Mouse (Mus musculus) liver, embryonic 13.5 days (tissue): ENCODE data around the gene Kcnq5. TPM values are rescaled to one million over a fixed set of nuclear protein-coding genes. Genes with fewer than 3 reads are reported as not detected.
"Not testable (repeated sequence)": the region's sequence is repeated elsewhere in the genome, so short reads cannot be mapped to it uniquely, and the experiment has no call there.

Experiments used
- ATAC-seq: fragments of 200-750 bp; cut with Nextera tagmentation; 2 replicates; pipeline ENCODE4 v1.8.0; 2017; ENCODE audit warnings: low read depth, mild to moderate bottlenecking, moderate number of reproducible peaks, moderate library complexity
- DNase-seq: peaks from one replicate; pipeline ENCODE4 v3.0.0; 2022
- H3K27ac ChIP-seq: fragments of 300-500 bp; sonication (generic); 2 replicates; pipeline ENCODE4 v1.5.1; 2015; ENCODE audit warnings: moderate library complexity, mild to moderate bottlenecking, inconsistent platforms
- H3K27me3 ChIP-seq: fragments of 300-500 bp; sonication (generic); 2 replicates; pipeline ENCODE4 v1.6.1; 2015; ENCODE audit warnings: mild to moderate bottlenecking, inconsistent platforms
- H3K36me3 ChIP-seq: fragments of 300-500 bp; sonication (generic); 2 replicates; pipeline ENCODE4 v1.6.1; 2015; ENCODE audit warnings: mild to moderate bottlenecking, inconsistent platforms
- H3K4me1 ChIP-seq: fragments of 300-500 bp; sonication (generic); replicated peaks from 2 replicates; pipeline ENCODE4 v1.6.1; 2015; ENCODE audit warnings: inconsistent platforms
- H3K4me2 ChIP-seq: fragments of 300-500 bp; sonication (generic); 2 replicates; pipeline ENCODE4 v1.6.1; 2015; ENCODE audit warnings: inconsistent platforms, mild to moderate bottlenecking, moderate library complexity
- H3K4me3 ChIP-seq: fragments of 300-500 bp; sonication (generic); replicated peaks from 2 replicates; pipeline ENCODE4 v1.5.1; 2015; ENCODE audit warnings: mild to moderate bottlenecking, inconsistent platforms
- H3K9ac ChIP-seq: fragments of 300-500 bp; sonication (generic); 2 replicates; pipeline ENCODE4 v1.6.1; 2015; ENCODE audit warnings: mild to moderate bottlenecking, inconsistent platforms
- H3K9me3 ChIP-seq: fragments of 300-500 bp; sonication (generic); replicated peaks from 2 replicates; pipeline ENCODE4 v1.6.1; 2016; ENCODE audit warnings: inconsistent platforms
- WGBS: fragments of 180-500 bp; shearing (Covaris S2); methylation state at CpG from one replicate; pipeline ENCODE4 v1.1.7; 2015; ENCODE audit not compliant: insufficient replicate concordance; 5-methylcytosine and 5-hydroxymethylcytosine counted together
- polyA plus RNA-seq: library from polyadenylated mRNA; unstranded; fragments of >200 nt; fragmentation: Nextera tagmentation; extraction: Ambion mirVana; gene quantifications from 2 replicates; pipeline ENCODE4 v1.2.1, GENCODE M21; 2015

Kcnq5 gene
- polyA plus RNA-seq, 1 experiment from 2014 or later = 0.21 TPM

- Histone ChIP-seq H3K27me3 (no peaks in the 10 kb centered on the region), H3K9me3 (no peaks in the 10 kb centered on the region), H3K27ac (no peak overlapping the region), H3K36me3 (no peaks in the 10 kb centered on the region), H3K4me3 (no peak overlapping the region), H3K9ac (no peak overlapping the region), H3K4me2 (no peak overlapping the region), H3K4me1 (no peaks in the 10 kb centered on the region)
- peak; percentile 3 for DNase-seq
- 59% methylated on average over 18 of the region's 18 CpGs for WGBS
- ATAC-seq = no peak
Observed at GRCm38 (mm10) chr1:21411331-21412196, 550.2 kb downstream of the Kcnq5 start.

- H3K9ac ChIP-seq = no peak overlapping the region
- ATAC-seq (no peak), DNase-seq (no peak)
- no peaks in the 10 kb centered on the region for H3K9me3 ChIP-seq
- H3K27ac ChIP-seq = no peak overlapping the region
- no peaks in the 10 kb centered on the region for H3K27me3 ChIP-seq
- no peak overlapping the region for H3K4me3 ChIP-seq
- WGBS = 53% methylated on average over 2 of the region's 2 CpGs
- H3K4me2 ChIP-seq = no peak overlapping the region
- H3K36me3 ChIP-seq = no peaks in the 10 kb centered on the region
- no peaks in the 10 kb centered on the region for H3K4me1 ChIP-seq
Observed at GRCm38 (mm10) chr1:21407266-21407665, 554.5 kb downstream of the Kcnq5 start.

GRCm38 (mm10) chr1:21402804-21403203 is 558.9 kb downstream of the Kcnq5 start:
- Histone ChIP-seq H3K9me3 (no peaks in the 10 kb centered on the region), H3K4me1 (no peaks in the 10 kb centered on the region), H3K27me3 (no peaks in the 10 kb centered on the region), H3K36me3 (no peaks in the 10 kb centered on the region), H3K27ac (no peak overlapping the region), H3K9ac (no peak overlapping the region), H3K4me3 (no peak overlapping the region), H3K4me2 (no peak overlapping the region)
- DNase-seq = no peak
- ATAC-seq = no peak
- 71% methylated on average over 8 of the region's 8 CpGs for WGBS

- 66% methylated on average over 6 of the region's 6 CpGs for WGBS
- Histone ChIP-seq H3K4me2 (no peak overlapping the region), H3K9ac (no peak overlapping the region), H3K4me1 (no peaks in the 10 kb centered on the region), H3K36me3 (no peaks in the 10 kb centered on the region), H3K27me3 (no peaks in the 10 kb centered on the region), H3K4me3 (no peak overlapping the region), H3K27ac (no peak overlapping the region), H3K9me3 (no peaks in the 10 kb centered on the region)
- DNase-seq (no peak), ATAC-seq (no peak)
Observed at GRCm38 (mm10) chr1:21391138-21391671, 570.5 kb downstream of the Kcnq5 start.

GRCm38 (mm10) chr1:21383256-21383655 is 578.5 kb downstream of the Kcnq5 start, which contains the start of gene Khdc1b:
Gene Khdc1b (plus strand): TSS chr1:21383556.
- Histone ChIP-seq H3K27ac (no peak within 1 kb of the TSS), H3K4me2 (no peak within 1 kb of the TSS), H3K9ac (no peak within 1 kb of the TSS), H3K4me3 (no peak within 1 kb of the TSS), H3K4me1 (no peaks in the 10 kb centered on the region), H3K9me3 (no peaks in the 10 kb centered on the region), H3K27me3 (no peaks in the 10 kb centered on the region), H3K36me3 (no peaks in the 10 kb centered on the region)
- no peak for DNase-seq
- 68% methylated on average over 1 of the region's 1 CpGs for WGBS
- no peak for ATAC-seq

- H3K27ac ChIP-seq, ATAC-seq, H3K9ac ChIP-seq, H3K4me3 ChIP-seq, H3K9me3 ChIP-seq, DNase-seq, H3K4me2 ChIP-seq, H3K27me3 ChIP-seq, H3K4me1 ChIP-seq, H3K36me3 ChIP-seq: not testable (repeated sequence)
- WGBS = 39% methylated on average over 1 of the region's 1 CpGs
Observed at GRCm38 (mm10) chr1:21368031-21368430, 593.7 kb downstream of the Kcnq5 start, which contains the start of gene Khdc1c. Gene Khdc1c (plus strand): TSS chr1:21368331.

GRCm38 (mm10) chr1:21349341-21349740 is 612.4 kb downstream of the Kcnq5 start, which contains the start of gene Khdc1a:
Gene Khdc1a (plus strand): TSS chr1:21349641.
- no peak for ATAC-seq
- 49% methylated on average over 2 of the region's 2 CpGs for WGBS
- H3K9ac ChIP-seq = no peak within 1 kb of the TSS
- H3K4me1 ChIP-seq = no peaks in the 10 kb centered on the region
- H3K4me2 ChIP-seq = no peak within 1 kb of the TSS
- H3K27me3 ChIP-seq = no peaks in the 10 kb centered on the region
- H3K27ac ChIP-seq = no peak within 1 kb of the TSS
- H3K36me3 ChIP-seq = no peaks in the 10 kb centered on the region
- DNase-seq = no peak
- H3K9me3 ChIP-seq = no peaks in the 10 kb centered on the region
- no peak within 1 kb of the TSS for H3K4me3 ChIP-seq
